Mouse (Mus musculus): Measurements from ENCODE around the gene Leap2.

- no peak for TF ChIP-seq CTCF (IDR thresholded peaks at IDR 0.05; ENCODE audit: insufficient read depth, low read length)
- no peak for TF ChIP-seq POLR2A (IDR thresholded peaks at IDR 0.05; ENCODE audit: borderline replicate concordance, extremely low read depth, low read depth, low read length)
Observed at GRCm38 (mm10) chr11:53383758-53384428, 39.1 kb downstream of the Leap2 start.
